Mouse (Mus musculus) myocyte (in vitro differentiated cells): Measurements from ENCODE around the gene Tacstd2.

Source experiments
- CEBPB ChIP-seq: IDR thresholded peaks from 2 replicates; pipeline ENCODE4 v1.6.1; 2011; ENCODE audit warnings: mild to moderate bottlenecking, moderate library complexity; ENCODE audit not compliant: poor library complexity, insufficient read depth, severe bottlenecking
- E2F4 ChIP-seq: IDR thresholded peaks from one replicate; pipeline ENCODE4 v1.6.1; 2011; ENCODE audit warnings: mild to moderate bottlenecking, control low read depth, moderate library complexity; ENCODE audit not compliant: insufficient read depth
- MAX ChIP-seq: IDR thresholded peaks from one replicate; pipeline ENCODE4 v1.6.1; 2011; ENCODE audit warnings: low read depth, mild to moderate bottlenecking, control low read depth
- MYOD1 ChIP-seq, 3 experiments: IDR thresholded peaks; one replicate each; pipeline ENCODE4 v1.6.1; 2011; ENCODE audit warnings: control low read depth in 2 of 3, low read depth in 2 of 3, mild to moderate bottlenecking in 2 of 3, moderate library complexity in 1 of 3; ENCODE audit not compliant: insufficient read length in 2 of 3, control insufficient read depth in 1 of 3
- MYOG ChIP-seq, 3 experiments: IDR thresholded peaks; one replicate each; pipeline ENCODE4 v1.6.1; 2011; ENCODE audit warnings: control low read depth in 2 of 3, low read depth in 2 of 3, mild to moderate bottlenecking in 2 of 3; ENCODE audit not compliant: insufficient read length in 2 of 3, control insufficient read depth in 1 of 3, insufficient read depth in 1 of 3
- POLR2A ChIP-seq: IDR thresholded peaks from one replicate; pipeline ENCODE4 v1.6.1; 2011; ENCODE audit warnings: low read depth, mild to moderate bottlenecking, control low read depth, moderate library complexity; ENCODE audit not compliant: insufficient read length
- POLR2AphosphoS2 ChIP-seq: IDR thresholded peaks from one replicate; pipeline ENCODE4 v1.6.1; 2011; ENCODE audit warnings: low read depth, control low read depth; ENCODE audit not compliant: insufficient read length
- REST ChIP-seq: IDR thresholded peaks from one replicate; pipeline ENCODE4 v1.6.1; 2011; ENCODE audit warnings: mild to moderate bottlenecking, control low read depth, moderate library complexity; ENCODE audit not compliant: insufficient read depth, insufficient read length
- SRF ChIP-seq: IDR thresholded peaks from one replicate; pipeline ENCODE4 v1.6.1; 2011; ENCODE audit warnings: low read depth; ENCODE audit not compliant: control insufficient read depth, insufficient read length
- TCF12 ChIP-seq: IDR thresholded peaks from one replicate; pipeline ENCODE4 v1.6.1; 2011; ENCODE audit warnings: mild to moderate bottlenecking, control low read depth; ENCODE audit not compliant: poor library complexity, insufficient read depth, severe bottlenecking
- TCF3 ChIP-seq: IDR thresholded peaks from one replicate; pipeline ENCODE4 v1.6.1; 2011; ENCODE audit warnings: low read depth, control low read depth; ENCODE audit not compliant: insufficient read length
- USF1 ChIP-seq: IDR thresholded peaks from one replicate; pipeline ENCODE4 v1.6.1; 2011; ENCODE audit warnings: low read depth, mild to moderate bottlenecking, control low read depth, moderate library complexity

DNA sequence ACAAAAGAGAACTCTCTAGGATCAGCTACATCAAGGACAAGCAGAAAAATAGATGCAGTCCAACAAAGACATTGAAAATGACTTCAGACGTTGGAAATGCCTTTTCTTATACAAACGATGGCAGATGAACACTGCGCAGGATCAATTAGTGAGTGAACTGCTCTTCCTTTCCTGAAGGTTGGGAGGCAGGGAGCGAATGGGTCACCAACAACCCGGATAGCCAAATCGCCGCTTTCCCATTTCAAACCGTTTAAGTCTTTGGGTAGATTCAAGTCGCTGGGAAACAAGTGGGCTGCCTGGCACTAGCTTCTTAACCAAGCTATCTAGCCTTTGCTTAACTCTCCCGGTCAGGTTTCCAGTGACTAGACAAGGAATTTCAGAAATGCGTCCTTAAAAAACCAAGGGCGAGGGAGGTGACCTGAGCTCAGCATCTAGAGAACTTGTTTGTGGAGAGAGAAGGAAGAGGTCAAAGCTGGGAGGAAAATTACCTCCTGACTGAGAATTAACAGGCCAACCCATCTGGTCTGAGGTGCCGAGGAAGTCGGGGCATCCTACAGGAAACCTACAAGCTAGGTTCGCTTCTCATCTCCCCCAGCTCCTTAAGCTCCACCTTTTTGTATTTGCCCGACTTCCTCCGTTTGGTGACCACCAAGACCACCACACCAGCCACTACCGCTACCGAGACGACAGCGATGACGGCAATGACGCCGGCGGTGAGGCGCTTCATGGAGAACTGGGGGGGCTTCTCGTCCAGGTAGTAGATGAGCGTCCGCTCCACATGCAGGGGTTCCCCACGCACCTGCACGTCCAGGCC lies 1.2 kb downstream of the Tacstd2 start:
- TF ChIP-seq MYOD1 (IDR thresholded peaks at IDR 0.05; ENCODE audit: control insufficient read depth in 1 of 3, insufficient read length in 2 of 3, low read depth in 2 of 3) (no peak), POLR2A (no peak), SRF (no peak), E2F4 (no peak), USF1 (no peak), CEBPB (no peak), TCF12 (no peak), REST (no peak), MYOG (IDR thresholded peaks at IDR 0.05; ENCODE audit: control insufficient read depth in 1 of 3, insufficient read depth in 1 of 3, insufficient read length in 2 of 3, low read depth in 2 of 3) (no peak), TCF3 (no peak), POLR2AphosphoS2 (no peak), MAX (no peak)
